Mouse (Mus musculus) stomach, embryonic 15.5 days (tissue): ENCODE measurements at regions not wholly inside any gene's neighbourhood (a gene's known extent, or its start where the extent isn't known, plus 50 kb on each side); places are given as distances from the start of the nearest gene placed in this dataset.

Source experiments
- ATAC-seq: fragments of 200-750 bp; cut with Nextera tagmentation; 2 replicates; pipeline ENCODE4 v1.8.0; 2017; ENCODE audit warnings: low read depth, moderate number of reproducible peaks, moderate TSS enrichment; ENCODE audit not compliant: insufficient read depth, low FRiP score
- H3K27ac ChIP-seq: fragments of 300-500 bp; sonication (generic); 2 replicates; pipeline ENCODE4 v1.5.1; 2015; ENCODE audit warnings: mild to moderate bottlenecking, inconsistent platforms
- H3K27me3 ChIP-seq: fragments of 300-500 bp; sonication (generic); replicated peaks from 2 replicates; pipeline ENCODE4 v1.6.1; 2015; ENCODE audit warnings: inconsistent platforms
- H3K36me3 ChIP-seq: fragments of 300-500 bp; sonication (generic); 2 replicates; pipeline ENCODE4 v1.6.1; 2015; ENCODE audit warnings: inconsistent platforms
- H3K4me1 ChIP-seq: fragments of 300-500 bp; sonication (generic); 2 replicates; pipeline ENCODE4 v1.6.1; 2015; ENCODE audit warnings: inconsistent platforms
- H3K4me2 ChIP-seq: fragments of 300-500 bp; sonication (generic); 2 replicates; pipeline ENCODE4 v1.6.1; 2015; ENCODE audit warnings: mild to moderate bottlenecking, inconsistent platforms
- H3K4me3 ChIP-seq: fragments of 300-500 bp; sonication (generic); replicated peaks from 2 replicates; pipeline ENCODE4 v1.5.1; 2015; ENCODE audit warnings: inconsistent platforms
- H3K9ac ChIP-seq: fragments of 300-500 bp; sonication (generic); 2 replicates; pipeline ENCODE4 v1.6.1; 2015; ENCODE audit warnings: inconsistent platforms
- H3K9me3 ChIP-seq: fragments of 300-500 bp; sonication (generic); 2 replicates; pipeline ENCODE4 v1.6.1; 2016; ENCODE audit warnings: inconsistent platforms
- WGBS: fragments of 180-500 bp; shearing (Covaris S2); methylation state at CpG from one replicate; pipeline ENCODE4 v1.1.7; 2015; 5-methylcytosine and 5-hydroxymethylcytosine counted together

DNA sequence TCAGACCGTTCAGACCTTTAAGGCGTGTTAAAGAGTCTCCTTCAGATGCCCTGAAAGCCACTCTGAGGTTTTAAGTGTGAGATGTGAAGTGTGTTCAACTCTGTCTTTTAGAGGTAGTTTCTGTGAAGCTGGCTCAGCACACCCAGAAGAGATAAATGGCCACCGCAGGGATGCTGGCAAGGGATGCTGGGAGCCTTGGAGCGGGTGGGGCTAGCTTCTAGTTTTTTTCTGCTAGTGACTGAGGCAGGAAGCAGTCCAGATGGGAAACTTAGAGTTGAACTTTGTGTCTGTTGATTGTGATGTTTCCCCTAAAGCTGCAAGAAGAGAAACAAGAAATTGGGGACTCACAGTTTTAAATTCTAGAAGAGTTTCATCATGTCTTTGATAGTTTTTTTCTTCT, 143.5 kb downstream of the Cdca7 start:
- 51% methylated on average over 4 of the region's 4 CpGs for WGBS
- H3K36me3 ChIP-seq, result no peaks in the 10 kb centered on the region
- no peak overlapping the region for H3K27ac ChIP-seq
- H3K27me3 ChIP-seq, result no peaks in the 10 kb centered on the region
- H3K9me3 ChIP-seq, result no peaks in the 10 kb centered on the region
- no peak overlapping the region for H3K9ac ChIP-seq
- no peak overlapping the region for H3K4me3 ChIP-seq
- ATAC-seq, result no peak
- no peak overlapping the region for H3K4me2 ChIP-seq
- H3K4me1 ChIP-seq, result 0 out of 2 replicates have a peak, but pooled peaks cover 5% of the 10 kb centered on the region

DNA sequence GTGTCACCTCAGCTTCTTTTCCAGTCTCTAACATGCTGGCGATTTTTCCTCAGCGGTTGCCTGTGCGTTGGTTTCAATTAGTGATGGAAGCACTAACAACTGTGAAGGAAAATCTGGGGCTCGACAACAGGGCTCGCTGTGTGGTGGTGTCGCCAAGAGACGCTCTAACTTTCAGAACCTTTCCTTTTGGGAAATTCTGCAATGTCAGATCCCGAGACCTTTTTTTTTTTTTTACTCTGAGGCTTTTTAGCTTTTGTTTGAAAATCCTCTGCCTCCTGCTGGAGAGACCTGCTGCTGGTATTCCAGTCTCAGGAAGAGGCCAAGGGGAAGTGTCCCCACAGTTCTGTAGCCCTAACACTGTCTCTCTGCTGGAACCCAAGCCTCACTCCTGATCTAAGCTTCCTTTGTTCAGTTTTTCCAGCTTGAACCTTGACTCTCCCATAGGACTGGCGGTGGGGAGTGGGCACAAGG, 144.3 kb downstream of the Cdca7 start:
- Histone ChIP-seq H3K27me3 (no peaks in the 10 kb centered on the region), H3K9me3 (no peaks in the 10 kb centered on the region), H3K4me2 (peak overlapping the region; percentile 47), H3K4me3 (peak overlapping the region; percentile 19), H3K4me1 (0 out of 2 replicates have a peak, but pooled peaks cover 5% of the 10 kb centered on the region), H3K9ac (no peak overlapping the region), H3K36me3 (no peaks in the 10 kb centered on the region), H3K27ac (no peak overlapping the region)
- WGBS, result 10% methylated on average over 9 of the region's 9 CpGs
- no peak for ATAC-seq

DNA sequence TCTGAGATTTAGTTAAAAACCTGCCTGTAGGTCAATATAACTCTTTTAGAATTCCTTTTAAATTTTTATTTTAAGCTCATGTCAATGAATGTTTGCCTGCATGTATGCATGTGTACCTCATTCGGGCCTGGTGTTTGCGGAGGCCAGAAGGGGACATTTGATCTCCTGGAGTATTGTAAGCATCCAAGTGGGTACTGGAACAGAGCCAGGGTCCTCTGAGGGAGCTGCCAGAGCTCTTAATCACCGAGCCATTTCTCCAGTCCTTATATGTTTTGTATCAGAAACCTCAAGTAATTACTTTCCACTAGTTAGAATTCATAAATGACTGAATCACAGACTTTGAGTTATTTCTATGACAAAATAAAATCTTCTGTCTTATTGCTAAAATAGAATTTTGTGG, 152.0 kb downstream of the Cdca7 start:
- H3K27me3 ChIP-seq, result no peaks in the 10 kb centered on the region
- H3K9ac ChIP-seq, result no peak overlapping the region
- H3K9me3 ChIP-seq, result no peaks in the 10 kb centered on the region
- WGBS, result 46% methylated on average over 3 of the region's 3 CpGs
- no peak overlapping the region for H3K4me3 ChIP-seq
- ATAC-seq, result no peak
- no peak overlapping the region for H3K4me2 ChIP-seq
- peaks cover 8% of the 10 kb centered on the region; the same call in 1 of the 2 replicates for H3K4me1 ChIP-seq
- no peaks in the 10 kb centered on the region for H3K36me3 ChIP-seq
- no peak overlapping the region for H3K27ac ChIP-seq

DNA sequence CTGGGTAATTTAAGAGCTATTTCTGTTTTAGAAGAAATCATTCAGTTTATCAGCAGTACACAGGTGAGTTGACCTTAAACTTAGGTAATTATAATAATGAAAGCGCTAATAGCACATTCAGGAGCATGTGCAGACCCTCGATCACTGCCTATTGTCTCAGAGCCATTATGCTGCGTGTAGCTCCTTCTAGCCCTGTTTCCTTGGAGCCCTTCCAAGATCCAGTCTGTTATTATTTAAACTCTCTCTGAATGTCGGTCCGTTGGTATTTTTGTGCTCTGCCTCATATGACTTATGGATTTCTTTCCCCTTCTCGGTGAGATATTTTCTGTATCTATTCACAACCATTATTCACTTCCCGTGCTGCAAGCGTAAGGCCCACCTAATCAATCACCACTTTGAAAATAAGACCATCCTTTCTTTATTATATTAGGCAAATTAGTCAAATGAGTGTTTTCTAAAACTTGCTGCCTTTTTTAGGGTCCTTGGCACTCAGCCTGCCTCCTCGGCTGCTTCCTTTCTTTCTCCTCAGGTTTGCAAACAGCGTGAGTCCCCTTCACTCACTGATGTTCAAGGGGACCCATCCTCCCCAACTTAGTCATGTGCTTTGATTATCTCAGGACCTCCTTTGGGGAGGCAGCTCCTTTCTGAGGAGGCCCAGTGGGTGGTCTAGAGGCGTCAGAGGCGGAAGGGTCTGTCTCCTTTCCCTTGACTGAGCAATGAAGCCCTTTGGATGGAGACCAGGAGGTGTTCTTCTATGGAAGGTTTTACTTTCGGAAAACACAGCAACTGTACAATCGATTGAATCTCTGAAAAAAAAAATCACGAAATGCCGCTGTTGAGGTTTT, 152.9 kb downstream of the Cdca7 start:
- ATAC-seq, result no peak
- H3K4me2 ChIP-seq, result peak overlapping the region; percentile 19; the same call in 1 of the 2 replicates
- 0 out of 2 replicates have a peak overlapping the region, but pooled peaks have one; percentile 28 for H3K27ac ChIP-seq
- H3K9ac ChIP-seq, result no peak overlapping the region
- no peak overlapping the region for H3K4me3 ChIP-seq
- H3K36me3 ChIP-seq, result no peaks in the 10 kb centered on the region
- H3K4me1 ChIP-seq, result peaks cover 8% of the 10 kb centered on the region; the same call in 1 of the 2 replicates
- WGBS, result 31% methylated on average over 16 of the region's 16 CpGs
- H3K9me3 ChIP-seq, result no peaks in the 10 kb centered on the region
- H3K27me3 ChIP-seq, result no peaks in the 10 kb centered on the region

DNA sequence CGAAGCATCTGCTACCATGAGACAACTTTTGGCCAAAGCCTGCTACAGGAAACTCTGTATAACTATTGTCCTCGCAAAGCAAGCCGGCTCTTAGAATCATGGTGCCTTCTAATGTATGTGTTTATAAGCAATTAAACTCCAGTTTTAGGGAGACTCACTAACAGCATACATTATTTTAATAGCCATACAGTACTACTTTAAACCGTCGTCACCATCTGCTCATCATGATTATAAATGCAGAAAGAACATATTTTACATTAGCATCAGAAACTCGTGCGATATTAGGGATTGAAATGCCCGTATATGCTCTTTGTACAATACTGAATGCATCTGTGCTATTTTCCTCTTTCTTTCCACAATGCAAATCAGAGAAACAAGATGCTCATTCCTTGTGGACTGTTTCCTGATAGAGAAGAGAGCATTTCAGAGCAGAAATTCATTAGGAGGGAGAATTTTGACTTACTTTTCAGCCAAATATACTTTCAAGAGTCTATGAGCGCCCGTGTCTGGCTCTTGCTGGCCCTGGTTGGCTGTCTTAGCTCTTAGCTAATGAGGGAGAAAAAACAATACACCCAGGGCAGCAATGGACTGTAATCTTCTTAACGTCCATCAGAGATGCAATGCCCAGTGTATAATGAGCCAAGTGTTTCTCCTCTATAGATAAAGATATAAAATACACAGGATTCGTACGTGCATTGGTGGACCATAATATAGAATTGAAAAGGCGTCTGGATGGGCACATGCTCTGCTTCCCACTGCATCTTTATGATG, 153.9 kb downstream of the Cdca7 start:
- Histone ChIP-seq H3K27me3 (no peaks in the 10 kb centered on the region), H3K4me1 (peaks cover 8% of the 10 kb centered on the region; the same call in 1 of the 2 replicates), H3K4me2 (no peak overlapping the region), H3K36me3 (no peaks in the 10 kb centered on the region), H3K4me3 (no peak overlapping the region), H3K27ac (no peak overlapping the region), H3K9ac (no peak overlapping the region), H3K9me3 (no peaks in the 10 kb centered on the region)
- WGBS, result 72% methylated on average over 14 of the region's 14 CpGs
- ATAC-seq, result no peak

DNA sequence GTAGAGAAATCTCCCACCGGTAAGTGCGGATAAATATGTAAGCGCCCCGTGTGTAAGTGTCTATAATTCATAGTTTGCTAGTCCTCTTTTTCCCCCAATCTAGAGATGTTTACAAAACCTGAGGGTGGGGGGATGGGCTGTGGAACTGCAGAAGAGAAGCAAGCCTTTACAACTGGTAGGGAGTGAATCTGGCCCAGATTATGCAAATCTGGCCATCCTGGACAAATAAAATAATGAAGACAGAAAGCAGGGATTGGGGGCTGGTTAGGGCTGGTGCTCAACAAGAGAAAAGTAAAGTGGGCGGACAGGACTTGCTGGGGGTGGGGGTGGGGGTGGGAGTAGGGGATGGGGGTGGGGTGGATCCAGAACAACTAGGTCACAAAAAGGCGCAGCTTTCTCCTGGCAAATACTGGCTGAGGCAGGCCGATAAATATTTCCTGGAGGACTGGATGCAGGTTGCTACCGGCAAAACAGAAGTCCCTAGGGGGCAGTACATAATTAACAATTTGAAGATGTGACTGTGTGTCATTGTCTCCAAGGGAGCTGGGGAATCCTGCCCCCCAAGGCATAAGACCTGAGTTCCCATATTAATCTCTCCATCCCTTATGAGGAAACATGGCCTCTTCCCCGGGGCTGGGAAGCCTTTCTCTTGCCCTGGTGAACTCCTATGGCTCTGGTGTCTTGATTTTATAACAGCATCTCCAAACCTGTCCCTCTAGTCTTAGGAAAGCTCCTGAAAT, 162.1 kb downstream of the Cdca7 start:
- no peaks in the 10 kb centered on the region for H3K27me3 ChIP-seq
- H3K9ac ChIP-seq, result no peak overlapping the region
- no peak overlapping the region for H3K4me2 ChIP-seq
- no peaks in the 10 kb centered on the region for H3K9me3 ChIP-seq
- no peaks in the 10 kb centered on the region for H3K4me1 ChIP-seq
- no peak overlapping the region for H3K27ac ChIP-seq
- ATAC-seq, result no peak
- WGBS, result 50% methylated on average over 9 of the region's 9 CpGs
- no peaks in the 10 kb centered on the region for H3K36me3 ChIP-seq
- no peak overlapping the region for H3K4me3 ChIP-seq

DNA sequence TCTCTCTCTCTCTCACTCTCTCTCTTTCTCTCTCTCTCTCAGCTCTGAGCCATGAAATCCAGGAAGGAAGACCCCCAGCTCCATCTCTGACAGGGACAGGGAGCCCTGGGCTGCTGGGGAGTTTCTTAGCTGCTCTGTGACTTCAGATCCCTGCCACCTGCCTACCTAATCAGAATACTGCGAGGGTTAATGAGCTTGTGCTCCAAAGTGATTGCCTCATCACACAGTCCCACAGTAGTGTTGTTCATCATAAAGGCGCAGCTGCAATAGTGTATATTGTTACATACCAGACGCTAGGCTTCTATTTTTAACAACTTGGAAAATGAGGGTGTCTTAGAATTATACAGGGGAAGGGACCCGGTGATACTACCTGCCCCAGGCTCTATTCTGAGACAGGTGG, 163.1 kb downstream of the Cdca7 start:
- Histone ChIP-seq H3K9me3 (no peaks in the 10 kb centered on the region), H3K4me3 (no peak overlapping the region), H3K9ac (no peak overlapping the region), H3K27me3 (no peaks in the 10 kb centered on the region), H3K4me1 (no peaks in the 10 kb centered on the region), H3K4me2 (no peak overlapping the region), H3K36me3 (no peaks in the 10 kb centered on the region), H3K27ac (no peak overlapping the region)
- WGBS, result 43% methylated on average over 4 of the region's 4 CpGs
- ATAC-seq, result no peak

DNA sequence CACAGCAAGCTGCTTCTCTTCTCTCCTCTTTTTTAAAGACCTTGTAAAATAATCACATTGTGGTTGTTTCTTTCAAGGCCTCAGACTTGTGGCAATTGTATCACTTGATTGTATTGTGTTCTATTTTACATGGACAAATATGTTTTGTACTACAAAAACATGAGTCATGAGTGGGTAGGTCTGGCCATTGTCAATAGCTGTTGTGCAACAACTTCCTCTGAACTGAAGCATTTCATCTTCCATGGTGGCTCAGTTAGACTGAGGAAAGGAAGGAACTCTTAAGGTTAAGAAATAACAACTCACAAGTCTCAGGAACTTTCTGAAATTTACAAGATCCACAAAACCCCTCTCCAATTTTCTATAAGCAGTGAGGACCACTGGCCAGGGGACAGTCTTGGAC, 165.3 kb downstream of the Cdca7 start:
- Histone ChIP-seq H3K9ac (no peak overlapping the region), H3K27me3 (no peaks in the 10 kb centered on the region), H3K4me1 (no peaks in the 10 kb centered on the region), H3K4me2 (no peak overlapping the region), H3K9me3 (no peaks in the 10 kb centered on the region), H3K4me3 (no peak overlapping the region), H3K36me3 (no peaks in the 10 kb centered on the region), H3K27ac (no peak overlapping the region)
- no peak for ATAC-seq

DNA sequence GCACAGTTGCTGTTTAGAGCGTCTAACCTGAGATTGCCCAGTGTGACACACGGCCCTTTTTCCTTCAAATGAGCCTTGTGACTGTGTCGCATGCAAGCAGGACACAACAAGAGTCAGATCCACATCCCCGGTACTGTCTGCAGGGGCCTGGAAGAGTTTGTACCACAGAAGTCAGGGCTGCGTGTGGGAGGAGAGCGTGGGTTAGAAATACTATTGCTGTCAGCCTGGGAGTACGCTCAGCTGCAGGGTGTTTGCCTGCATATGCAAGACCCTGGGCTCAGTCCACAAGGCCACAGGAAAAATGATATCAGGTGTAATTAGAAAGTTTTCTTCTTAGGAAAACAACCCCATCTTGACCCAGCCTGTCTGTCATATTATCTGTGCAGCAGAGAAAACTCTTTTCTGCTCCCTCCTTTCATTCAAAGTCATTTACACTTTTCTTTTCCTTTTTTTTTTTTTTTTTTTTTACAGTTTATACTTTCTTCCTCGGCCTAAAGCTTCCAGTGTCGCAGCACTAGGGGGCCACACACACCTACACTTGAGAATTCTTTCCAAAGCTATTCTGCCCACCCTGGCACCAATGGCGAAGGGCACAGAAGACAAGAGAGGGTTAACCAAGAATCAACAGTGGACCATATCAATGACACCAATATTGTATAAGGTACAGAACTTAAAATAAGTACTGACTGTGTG, 168.3 kb downstream of the Cdca7 start:
- ATAC-seq, result no peak
- H3K27ac ChIP-seq, result no peak overlapping the region
- H3K9me3 ChIP-seq, result no peaks in the 10 kb centered on the region
- H3K4me1 ChIP-seq, result no peaks in the 10 kb centered on the region
- no peaks in the 10 kb centered on the region for H3K27me3 ChIP-seq
- H3K4me2 ChIP-seq, result no peak overlapping the region
- 73% methylated on average over 10 of the region's 10 CpGs for WGBS
- no peak overlapping the region for H3K9ac ChIP-seq
- no peak overlapping the region for H3K4me3 ChIP-seq
- no peaks in the 10 kb centered on the region for H3K36me3 ChIP-seq

DNA sequence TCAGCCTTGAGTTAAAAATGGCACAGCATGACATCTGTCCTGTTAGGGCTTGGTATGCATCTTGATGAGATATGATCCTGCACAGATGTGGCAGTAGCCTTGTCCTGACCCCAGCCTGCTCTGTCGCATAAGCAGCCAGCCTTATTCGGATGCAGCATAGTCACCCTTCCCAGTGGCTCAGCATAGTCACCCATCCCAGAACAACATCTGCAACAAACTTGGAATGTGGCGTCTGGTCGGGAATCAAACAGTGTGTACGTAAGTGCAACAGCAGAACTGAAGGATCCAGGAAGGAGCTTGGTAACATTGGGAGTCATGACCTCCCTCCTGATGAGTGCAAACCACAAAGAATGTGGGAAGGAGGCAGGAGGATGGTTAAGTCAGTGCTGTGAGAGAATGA, 171.7 kb downstream of the Cdca7 start:
- no peaks in the 10 kb centered on the region for H3K4me1 ChIP-seq
- no peak overlapping the region for H3K4me3 ChIP-seq
- H3K9ac ChIP-seq, result no peak overlapping the region
- WGBS, result 71% methylated on average over 5 of the region's 5 CpGs
- H3K27me3 ChIP-seq, result no peaks in the 10 kb centered on the region
- no peak overlapping the region for H3K4me2 ChIP-seq
- ATAC-seq, result no peak
- H3K36me3 ChIP-seq, result no peaks in the 10 kb centered on the region
- H3K27ac ChIP-seq, result no peak overlapping the region
- no peaks in the 10 kb centered on the region for H3K9me3 ChIP-seq

DNA sequence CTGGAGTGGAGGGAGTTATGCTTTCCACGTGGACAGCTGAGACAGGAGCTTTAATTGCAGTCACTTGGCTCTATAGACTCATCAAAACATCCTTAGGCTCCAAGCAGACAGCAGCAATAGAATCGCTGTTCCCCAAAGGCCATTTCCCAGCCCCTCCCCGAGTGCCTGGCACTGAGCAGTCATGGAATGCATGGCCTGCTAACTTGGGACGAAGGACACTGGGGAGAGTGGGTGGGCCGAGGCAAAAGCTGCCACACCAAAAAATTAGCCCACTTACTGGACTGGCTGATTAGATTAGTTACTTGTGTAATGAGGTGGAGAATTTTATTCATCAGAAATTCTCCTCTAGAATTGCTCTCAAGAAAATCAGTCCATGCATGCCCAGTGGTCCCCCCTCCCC, 172.3 kb downstream of the Cdca7 start:
- Histone ChIP-seq H3K9me3 (no peaks in the 10 kb centered on the region), H3K4me1 (no peaks in the 10 kb centered on the region), H3K9ac (no peak overlapping the region), H3K4me2 (no peak overlapping the region), H3K27ac (no peak overlapping the region), H3K36me3 (no peaks in the 10 kb centered on the region), H3K27me3 (no peaks in the 10 kb centered on the region), H3K4me3 (no peak overlapping the region)
- 64% methylated on average over 5 of the region's 5 CpGs for WGBS
- no peak for ATAC-seq
